Mouse (Mus musculus): ENCODE measurements around the gene Letmd1. TPM values are rescaled to one million over a fixed set of nuclear protein-coding genes. Genes with fewer than 3 reads are reported as not detected.
A peak's percentile ranks its signal among the peaks of the same experiment; 100 is the strongest.
"Not testable (repeated sequence)": the region's sequence is repeated elsewhere in the genome, so short reads cannot be mapped to it uniquely, and the experiment has no call there.

Gene Letmd1
- total RNA-seq, 1 experiment from 2014 or later, result 30.2 TPM

DNA sequence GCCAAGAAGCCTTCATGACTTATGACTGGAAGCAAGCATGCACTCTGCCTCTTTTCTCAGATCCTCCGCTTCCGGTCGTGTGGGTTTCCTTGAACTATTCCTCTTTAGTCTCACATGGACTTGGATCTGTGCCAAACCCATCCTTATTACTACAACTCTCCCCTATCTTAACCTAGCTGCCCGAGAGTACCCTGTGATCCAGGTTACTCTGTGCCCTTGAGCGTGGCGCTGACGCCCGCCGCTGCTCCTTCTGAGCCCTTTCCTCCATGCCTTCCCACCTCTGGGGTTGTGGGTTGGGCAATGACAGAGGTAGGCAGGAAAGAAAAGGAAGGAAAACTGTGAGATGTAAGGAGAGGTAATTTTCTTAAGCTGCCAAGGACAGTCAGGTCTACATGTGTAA lies 23.1 kb downstream of the Letmd1 start:
- no peak for ATAC-seq (replicated peaks; ENCODE audit: low read depth, poor library complexity, severe bottlenecking)

DNA sequence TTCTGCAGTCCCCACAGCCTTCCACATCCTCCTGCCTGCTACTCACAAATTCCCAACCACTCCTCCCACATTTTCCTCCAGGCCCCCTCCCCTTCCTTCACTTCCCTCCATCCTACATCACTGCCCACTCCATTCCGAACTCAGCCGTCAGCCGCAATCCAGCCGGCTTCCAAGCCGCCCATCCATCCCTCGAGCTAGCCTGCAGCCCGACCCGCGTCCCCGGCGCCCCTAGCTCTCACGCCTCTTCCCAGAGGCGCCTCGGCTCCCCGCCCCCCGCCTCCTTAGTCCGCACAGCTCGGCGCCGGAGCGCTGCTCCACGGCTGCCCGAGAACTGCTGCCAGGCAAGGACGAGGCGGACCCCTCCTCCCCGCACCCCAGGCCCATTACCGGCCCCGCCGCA lies 25.8 kb downstream of the Letmd1 start:
- ATAC-seq (replicated peaks; ENCODE audit: low read depth, poor library complexity, severe bottlenecking), result no peak

DNA sequence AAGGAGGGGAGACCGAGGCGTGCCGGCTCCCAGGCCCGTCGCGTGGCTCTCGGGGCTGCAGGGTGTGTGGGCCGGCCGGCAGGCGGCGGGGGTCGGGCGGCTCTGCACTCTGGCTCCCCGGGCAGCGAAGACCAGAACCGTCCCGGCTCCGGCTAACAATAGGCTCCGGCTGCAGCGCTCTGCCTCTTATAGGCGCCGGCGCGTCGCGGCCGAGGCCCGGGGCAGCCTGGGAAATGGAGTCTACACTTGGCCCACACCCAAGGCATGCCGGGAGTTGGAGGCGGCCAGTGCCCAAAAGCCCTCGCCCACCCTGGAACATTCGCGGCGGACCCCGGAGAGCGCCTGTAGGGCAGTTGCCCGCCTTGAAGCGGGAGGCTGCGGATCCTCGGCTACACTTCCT lies 26.3 kb downstream of the Letmd1 start, which contains the start of gene Csrnp2:
Gene Csrnp2 (minus strand): TSS at position 387 of the 400 bp plus-strand sequence.
- peak; percentile 94 for ATAC-seq (replicated peaks; ENCODE audit: low read depth, poor library complexity, severe bottlenecking)

DNA sequence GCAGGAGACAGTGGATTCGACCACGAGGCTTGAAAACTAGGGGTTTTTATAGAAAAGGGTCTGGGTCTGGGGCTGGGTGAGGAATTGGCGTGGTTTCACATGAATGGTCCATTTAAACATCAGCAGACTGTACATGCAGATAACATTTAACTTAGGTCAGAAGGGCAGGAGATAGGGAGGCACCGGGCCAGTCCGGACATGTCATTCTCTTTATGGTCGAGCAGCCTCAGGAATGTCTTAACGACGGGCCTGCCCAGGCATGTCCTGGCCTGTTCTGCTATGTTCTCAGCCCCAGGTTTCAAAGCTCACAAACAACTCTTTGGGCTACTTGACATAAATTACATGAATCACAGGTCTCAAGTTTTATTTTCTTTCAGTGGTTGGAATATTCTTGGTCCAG lies 30.7 kb downstream of the Letmd1 start:
- not testable (repeated sequence) for ATAC-seq (replicated peaks; ENCODE audit: low read depth, poor library complexity, severe bottlenecking)

DNA sequence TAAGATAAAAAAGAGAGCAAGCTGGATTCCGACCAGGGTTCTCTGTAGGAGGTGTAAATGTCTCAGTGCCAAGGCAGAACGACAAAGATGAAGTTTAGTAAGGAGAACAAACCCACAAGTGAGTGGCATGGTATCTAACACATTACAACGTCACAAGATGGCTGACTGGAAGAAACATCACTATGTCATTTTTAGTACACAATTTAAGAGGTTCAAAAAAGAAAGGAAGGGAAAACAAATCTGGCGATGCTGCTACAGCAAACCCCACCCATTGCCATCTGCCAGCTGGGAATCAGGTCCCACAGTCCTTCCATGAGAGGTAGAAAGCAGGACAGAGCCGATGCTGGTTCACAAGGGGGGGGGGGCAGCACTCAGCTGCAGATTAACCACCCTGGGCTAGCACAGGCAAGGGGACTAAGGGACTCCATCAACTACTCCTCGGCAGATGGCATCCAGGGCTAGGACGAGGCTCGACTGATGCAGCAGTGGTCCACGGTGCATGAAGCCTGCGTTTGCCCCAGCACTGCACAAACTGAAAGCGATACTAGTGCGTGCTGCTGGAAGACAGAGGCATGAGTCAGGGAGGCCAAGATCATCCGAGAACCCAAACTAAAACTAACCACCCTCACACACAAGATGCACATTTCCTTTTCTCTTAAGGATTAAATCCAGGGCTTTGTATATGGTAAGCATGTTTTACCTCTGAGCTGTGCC lies 39.8 kb downstream of the Letmd1 start:
- ATAC-seq (replicated peaks; ENCODE audit: low read depth, poor library complexity, severe bottlenecking), result no peak

DNA sequence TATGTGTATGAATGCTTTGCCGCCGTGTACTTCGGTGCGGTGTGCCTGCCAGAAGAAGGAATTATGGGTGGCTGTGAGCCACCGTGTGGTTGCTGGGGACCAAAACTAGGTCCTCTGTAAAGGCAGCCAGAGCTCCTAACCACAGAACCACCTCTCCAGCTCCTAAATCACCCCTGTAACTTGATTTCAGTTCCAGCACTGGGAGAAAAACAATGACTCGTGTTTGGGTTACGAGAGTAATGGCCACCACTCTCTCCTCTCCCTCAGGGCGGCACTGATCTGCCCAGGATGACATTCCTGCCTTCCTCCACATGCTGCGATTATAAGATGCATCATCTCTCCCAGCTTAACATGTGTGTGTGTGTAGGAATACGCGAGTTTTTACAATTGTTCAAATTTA lies 41.2 kb downstream of the Letmd1 start:
- no peak for ATAC-seq (replicated peaks; ENCODE audit: low read depth, poor library complexity, severe bottlenecking)

DNA sequence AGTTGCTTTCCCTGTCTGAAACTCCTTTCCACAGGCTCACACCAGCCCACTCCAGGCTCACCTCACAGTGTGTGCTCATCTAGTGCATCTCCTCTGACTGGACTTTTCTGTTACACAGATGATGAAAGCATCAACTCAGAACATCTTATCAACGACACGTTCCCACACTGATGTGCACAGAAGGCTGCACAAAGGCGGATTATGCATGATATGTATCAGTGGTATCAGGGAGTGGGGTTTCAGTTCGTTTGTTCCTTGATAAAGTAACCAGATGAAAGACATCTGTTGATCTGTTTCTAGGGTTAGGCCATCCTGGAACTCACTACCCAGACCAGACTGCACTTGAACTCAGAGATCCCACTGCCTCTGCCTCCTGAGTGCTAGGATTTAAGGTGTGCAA lies 44.6 kb downstream of the Letmd1 start:
- ATAC-seq (replicated peaks; ENCODE audit: low read depth, poor library complexity, severe bottlenecking), result no peak

DNA sequence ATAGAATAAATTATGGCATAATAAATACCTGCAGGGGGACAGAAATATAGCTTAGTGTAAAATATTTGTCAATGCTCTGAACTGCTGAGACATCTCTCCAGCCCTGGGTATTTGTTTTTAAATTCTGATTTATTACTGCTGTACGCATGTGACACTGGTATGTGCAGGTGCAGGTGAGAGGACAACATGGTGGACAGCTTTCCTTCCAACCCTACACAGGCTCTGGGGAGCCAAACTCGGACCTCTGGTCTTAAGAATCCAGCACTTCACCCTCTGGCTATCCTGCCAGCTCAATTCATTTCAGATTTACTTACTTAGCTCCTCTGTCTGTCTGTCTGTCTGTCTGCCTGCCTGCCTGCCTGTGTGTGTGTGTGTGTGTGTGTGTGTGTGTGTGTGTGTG lies 46.3 kb downstream of the Letmd1 start:
- ATAC-seq (replicated peaks; ENCODE audit: low read depth, poor library complexity, severe bottlenecking), result no peak

DNA sequence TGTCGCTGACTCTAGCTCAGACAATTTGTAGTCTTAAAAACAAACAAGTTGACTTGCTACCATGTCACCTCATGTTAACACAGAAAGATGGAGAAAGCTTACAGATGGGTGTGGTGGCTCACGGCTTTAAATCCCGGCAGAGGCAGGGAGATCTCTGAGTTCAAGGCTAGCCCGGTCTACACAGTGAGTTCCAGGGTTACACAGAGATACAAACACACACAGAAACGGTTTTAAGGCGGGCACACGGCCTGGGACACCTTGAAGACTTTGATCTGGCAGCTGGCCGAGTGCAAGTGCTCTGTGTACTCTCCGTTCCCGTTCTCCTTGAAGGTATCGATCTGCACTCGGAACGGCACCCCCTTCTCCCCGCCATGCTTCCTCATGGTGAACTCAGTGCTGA lies 51.5 kb downstream of the Letmd1 start:
- ATAC-seq (replicated peaks; ENCODE audit: low read depth, poor library complexity, severe bottlenecking), result no peak

DNA sequence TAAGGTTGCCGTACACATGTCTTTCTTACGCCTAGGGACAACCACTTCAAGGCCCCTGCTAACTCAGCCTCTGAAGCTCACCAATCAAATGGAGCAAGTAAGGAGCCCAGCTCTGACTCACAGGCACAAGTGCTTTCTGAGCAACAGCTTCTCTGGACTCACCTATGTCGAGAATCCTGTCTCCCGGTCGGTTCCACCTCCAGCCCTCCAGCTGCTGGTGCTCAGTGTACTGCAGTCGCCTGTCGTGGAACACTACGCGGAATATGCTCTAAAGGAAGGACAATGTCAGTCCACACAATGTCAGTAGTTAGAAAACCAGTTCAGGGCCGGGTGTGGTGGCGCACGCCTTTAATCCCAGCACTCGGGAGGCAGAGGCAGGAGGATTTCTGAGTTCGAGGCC lies 56.6 kb downstream of the Letmd1 start:
- no peak for ATAC-seq (replicated peaks; ENCODE audit: low read depth, poor library complexity, severe bottlenecking)

DNA sequence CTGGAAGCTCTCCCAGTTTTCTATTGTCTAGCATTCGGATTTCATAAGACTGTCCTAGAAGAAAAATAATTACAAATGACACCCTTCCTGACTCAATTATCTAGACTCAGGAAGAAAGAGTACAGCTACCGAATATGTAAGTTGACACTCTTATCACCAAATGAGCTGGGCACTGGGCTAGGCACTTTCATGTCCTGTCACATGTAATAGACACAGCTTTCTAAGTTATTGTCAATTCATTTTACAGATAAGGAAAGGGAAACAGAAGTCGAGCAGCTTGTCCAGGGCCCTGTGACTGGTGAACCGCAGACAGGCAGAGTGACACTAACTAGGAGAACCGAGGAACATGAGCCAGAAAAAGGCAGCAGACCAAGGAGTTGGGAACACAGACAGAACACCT lies 59.1 kb downstream of the Letmd1 start:
- ATAC-seq (replicated peaks; ENCODE audit: low read depth, poor library complexity, severe bottlenecking), result no peak

Other genes with a start within 250 kb of the Letmd1 start
- 77.0 and 94.4 TPM in 2 replicates for gene Atf1, start 241.2 kb upstream of the Letmd1 start, total RNA-seq (2017)
- not detected in 2 replicates for gene Tmprss12, start 188.2 kb upstream of the Letmd1 start, total RNA-seq (2017)
- 68.5 and 80.8 TPM in 2 replicates for gene Mettl7a1, start 164.9 kb upstream of the Letmd1 start, total RNA-seq (2017)
- not detected in 2 replicates for gene Mettl7a3, start 134.1 kb upstream of the Letmd1 start, total RNA-seq (2017)
- gene Methig1, start 115.9 kb upstream of the Letmd1 start, total RNA-seq (2017), result not detected in 2 replicates
- not detected in 2 replicates for gene Mettl7a2, start 115.8 kb upstream of the Letmd1 start, total RNA-seq (2017)
- gene Higd1c, start 104.5 kb upstream of the Letmd1 start, total RNA-seq (2017), result not detected in 2 replicates
- not detected in 2 replicates for gene Gm5475, start 46.9 kb upstream of the Letmd1 start, total RNA-seq (2017)
- gene Slc11a2, start 44.0 kb upstream of the Letmd1 start, total RNA-seq (2017), result 19.7 and 30.4 TPM in 2 replicates
- 2.6 and 4.0 TPM in 2 replicates for gene Csrnp2, start 26.5 kb downstream of the Letmd1 start, total RNA-seq (2017)
- 10.1 and 16.9 TPM in 2 replicates for gene Tfcp2, start 83.0 kb downstream of the Letmd1 start, total RNA-seq (2017)
- gene Pou6f1, start 131.0 kb downstream of the Letmd1 start, total RNA-seq (2017), result 0.19 and 1.4 TPM in 2 replicates
- gene Dazap2, start 146.3 kb downstream of the Letmd1 start, total RNA-seq (2017), result 155 and 179 TPM in 2 replicates
- 5.1 TPM in 1 of 2 replicates, not detected in the other for gene Smagp, start 167.9 kb downstream of the Letmd1 start, total RNA-seq (2017)
- 134 and 142 TPM in 2 replicates for gene Bin2, start 200.5 kb downstream of the Letmd1 start, total RNA-seq (2017)
- gene Cela1, start 218.9 kb downstream of the Letmd1 start, total RNA-seq (2017), result 21.1 and 29.0 TPM in 2 replicates